Mouse (Mus musculus) retina, adult 2 months (tissue): ENCODE measurements around the gene 9830107B12Rik.
"Not testable (repeated sequence)": the region's sequence is repeated elsewhere in the genome, so short reads cannot be mapped to it uniquely, and the experiment has no call there.

Experiments used
- DNase-seq: peaks from one replicate; pipeline ENCODE4 v3.0.0-alpha.2; 2012; ENCODE audit warnings: low read depth, low spot score

Gene 9830107B12Rik

GRCm38 (mm10) chr17:48146120-48146519, at the start of gene 9830107B12Rik:
9830107B12Rik (minus strand) TSS chr17:48146268.
- no peak for DNase-seq

- no peak for DNase-seq
Measured at GRCm38 (mm10) chr17:48192366-48192765, 46.3 kb upstream of the 9830107B12Rik start.

GRCm38 (mm10) chr17:48185252-48185651, 39.2 kb upstream of the 9830107B12Rik start:
- no peak for DNase-seq

GRCm38 (mm10) chr17:48167103-48167502, 21.0 kb upstream of the 9830107B12Rik start, which contains the start of gene A530064D06Rik:
A530064D06Rik (minus strand) TSS chr17:48167275.
- not testable (repeated sequence) for DNase-seq

GRCm38 (mm10) chr17:48157382-48158076, 11.5 kb upstream of the 9830107B12Rik start:
- no peak for DNase-seq

- no peak for DNase-seq
Measured at GRCm38 (mm10) chr17:48132810-48133209, 13.3 kb downstream of the 9830107B12Rik start.

- DNase-seq = no peak
Measured at GRCm38 (mm10) chr17:48120456-48120855, 25.6 kb downstream of the 9830107B12Rik start.

- DNase-seq = peak; percentile 68
Measured at GRCm38 (mm10) chr17:48119656-48120055, 26.4 kb downstream of the 9830107B12Rik start.

GRCm38 (mm10) chr17:48118570-48118969, 27.5 kb downstream of the 9830107B12Rik start:
- no peak for DNase-seq

- DNase-seq = no peak
Measured at GRCm38 (mm10) chr17:48110547-48111287, 35.4 kb downstream of the 9830107B12Rik start.

- DNase-seq = no peak
Measured at GRCm38 (mm10) chr17:48108520-48108919, 37.5 kb downstream of the 9830107B12Rik start.

GRCm38 (mm10) chr17:48107862-48108261, 38.2 kb downstream of the 9830107B12Rik start:
- no peak for DNase-seq

GRCm38 (mm10) chr17:48107333-48107732, 38.7 kb downstream of the 9830107B12Rik start:
- no peak for DNase-seq

GRCm38 (mm10) chr17:48100441-48101417, 45.3 kb downstream of the 9830107B12Rik start:
- peak; percentile 80 for DNase-seq

- DNase-seq = no peak
Measured at GRCm38 (mm10) chr17:48099312-48099711, 46.8 kb downstream of the 9830107B12Rik start.

- DNase-seq = no peak
Measured at GRCm38 (mm10) chr17:48098528-48098890, 47.6 kb downstream of the 9830107B12Rik start.

- DNase-seq = no peak
Measured at GRCm38 (mm10) chr17:48097743-48098527, 48.1 kb downstream of the 9830107B12Rik start.

- no peak for DNase-seq
Measured at GRCm38 (mm10) chr17:48097011-48097742, 48.9 kb downstream of the 9830107B12Rik start.

GRCm38 (mm10) chr17:48096321-48096720, 49.7 kb downstream of the 9830107B12Rik start:
- no peak for DNase-seq

- DNase-seq = no peak
Measured at GRCm38 (mm10) chr17:48095718-48096121, 50.3 kb downstream of the 9830107B12Rik start.
